Mouse (Mus musculus) heart, embryonic 15.5 days (tissue): ENCODE results near the gene Chrd. TPM values are rescaled to one million over a fixed set of nuclear protein-coding genes. Genes with fewer than 3 reads are reported as not detected.

Experiments used
- ATAC-seq: fragments of 200-750 bp; cut with Nextera tagmentation; replicated peaks from 2 replicates; pipeline ENCODE4 v1.8.0; 2017; ENCODE audit warnings: low read depth, moderate TSS enrichment; ENCODE audit not compliant: insufficient number of reproducible peaks, insufficient read depth, low FRiP score
- H3K27ac ChIP-seq: fragments of 300-500 bp; sonication (generic); 2 replicates; pipeline ENCODE4 v1.5.1; 2015; ENCODE audit warnings: mild to moderate bottlenecking, inconsistent platforms
- H3K27me3 ChIP-seq: fragments of 300-500 bp; sonication (generic); 2 replicates; pipeline ENCODE4 v1.6.1; 2015; ENCODE audit warnings: inconsistent platforms
- H3K36me3 ChIP-seq: fragments of 300-500 bp; sonication (generic); 2 replicates; pipeline ENCODE4 v1.6.1; 2015; ENCODE audit warnings: mild to moderate bottlenecking, inconsistent platforms
- H3K4me1 ChIP-seq: fragments of 300-500 bp; sonication (generic); replicated peaks from 2 replicates; pipeline ENCODE4 v1.6.1; 2015; ENCODE audit warnings: inconsistent platforms
- H3K4me2 ChIP-seq: fragments of 300-500 bp; sonication (generic); 2 replicates; pipeline ENCODE4 v1.6.1; 2015; ENCODE audit warnings: inconsistent platforms, mild to moderate bottlenecking, moderate library complexity
- H3K4me3 ChIP-seq: fragments of 300-500 bp; sonication (generic); 2 replicates; pipeline ENCODE4 v1.5.1; 2015; ENCODE audit warnings: mild to moderate bottlenecking, inconsistent platforms
- H3K9ac ChIP-seq: fragments of 300-500 bp; sonication (generic); 2 replicates; pipeline ENCODE4 v1.6.1; 2015; ENCODE audit warnings: mild to moderate bottlenecking, inconsistent platforms
- H3K9me3 ChIP-seq: fragments of 300-500 bp; sonication (generic); replicated peaks from 2 replicates; pipeline ENCODE4 v1.6.1; 2016; ENCODE audit warnings: inconsistent platforms
- WGBS: fragments of 180-500 bp; shearing (Covaris S2); methylation state at CpG from one replicate; pipeline ENCODE4 v1.1.7; 2015; ENCODE audit warnings: mixed read lengths; 5-methylcytosine and 5-hydroxymethylcytosine counted together
- polyA plus RNA-seq: library from polyadenylated mRNA; unstranded; fragments of >200 nt; fragmentation: Nextera tagmentation; extraction: Ambion mirVana; gene quantifications from 2 replicates; pipeline ENCODE4 v1.2.1, GENCODE M21; 2015

Gene Chrd
- polyA plus RNA-seq = 1.1 and 2.2 TPM in 2 replicates

DNA sequence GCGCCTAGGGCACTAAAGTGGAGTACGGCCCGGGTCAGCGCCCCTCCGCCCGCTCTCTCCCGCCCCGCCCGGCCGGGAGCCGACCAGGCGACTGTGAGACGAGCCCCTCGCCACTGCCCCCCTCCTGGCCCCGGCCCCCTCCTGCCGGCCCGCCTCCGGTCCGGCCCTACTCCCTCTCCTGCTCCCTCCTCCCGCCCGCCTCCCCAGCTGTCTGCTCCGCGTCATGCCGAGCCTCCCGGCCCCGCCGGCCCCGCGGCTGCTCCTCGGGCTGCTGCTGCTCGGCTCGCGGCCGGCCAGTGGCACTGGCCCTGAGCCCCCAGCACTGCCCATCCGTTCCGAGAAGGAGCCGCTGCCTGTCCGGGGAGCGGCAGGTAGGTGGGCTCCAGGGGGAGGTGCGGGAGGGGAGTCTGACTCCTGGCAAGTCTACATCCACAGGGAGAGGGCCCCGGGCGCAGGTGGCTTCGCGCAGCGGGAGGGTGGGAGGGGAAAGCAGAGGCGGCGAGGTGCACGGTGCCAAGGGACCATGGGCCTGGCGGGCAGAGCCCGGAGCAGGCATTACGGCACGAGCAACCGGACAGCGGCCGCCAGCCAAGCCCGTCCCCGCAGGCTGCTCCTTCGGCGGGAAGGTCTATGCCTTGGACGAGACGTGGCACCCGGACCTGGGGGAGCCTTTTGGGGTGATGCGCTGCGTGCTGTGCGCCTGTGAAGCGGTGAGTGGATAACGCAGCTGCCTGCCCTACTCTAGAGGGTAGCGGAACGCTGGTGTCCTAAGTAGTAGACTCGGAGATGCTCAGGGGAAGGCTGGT lies at the start of gene Chrd:
Gene Chrd, plus strand, starts transcription at position 203 of the 806 bp plus-strand sequence.
- H3K9me3 ChIP-seq = no peaks in the 10 kb centered on the region
- H3K4me3 ChIP-seq = peak within 1 kb of the TSS; percentile 69
- H3K27me3 ChIP-seq = peaks cover 60% of the 10 kb centered on the region
- ATAC-seq = peak; percentile 68; the same call in 1 of the 2 replicates
- no peaks in the 10 kb centered on the region for H3K36me3 ChIP-seq
- H3K27ac ChIP-seq = no peak within 1 kb of the TSS
- H3K9ac ChIP-seq = peak within 1 kb of the TSS; percentile 70
- H3K4me2 ChIP-seq = peak within 1 kb of the TSS; percentile 99
- H3K4me1 ChIP-seq = peaks cover 25% of the 10 kb centered on the region
- under 1% methylated on average over 53 of the region's 70 CpGs for WGBS

DNA sequence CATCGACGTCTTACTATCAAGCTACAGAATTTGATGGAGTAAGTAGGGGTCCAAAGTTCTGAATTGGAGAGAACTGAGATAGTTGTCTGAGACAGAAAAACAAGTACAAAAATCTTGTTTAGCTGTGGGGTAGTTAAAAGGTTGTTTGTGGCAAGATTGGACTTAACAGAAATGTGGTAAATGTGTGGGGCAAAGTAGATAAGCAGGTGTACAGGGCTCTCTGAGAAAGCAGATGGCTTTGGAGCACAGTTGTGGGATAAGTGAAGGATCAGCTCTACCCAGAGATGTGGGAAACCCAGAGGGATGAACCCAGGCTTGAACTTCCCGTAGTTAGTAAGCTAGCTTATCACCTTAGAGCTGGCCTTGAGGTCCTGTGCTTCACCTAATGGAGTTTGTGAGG lies 42.2 kb upstream of the Chrd start:
- no peak for ATAC-seq
- peaks cover 62% of the 10 kb centered on the region for H3K36me3 ChIP-seq
- no peaks in the 10 kb centered on the region for H3K27me3 ChIP-seq
- H3K27ac ChIP-seq = no peak overlapping the region
- peaks cover 33% of the 10 kb centered on the region for H3K4me1 ChIP-seq
- H3K4me3 ChIP-seq = no peak overlapping the region
- H3K9ac ChIP-seq = no peak overlapping the region
- no peak overlapping the region for H3K4me2 ChIP-seq
- no peaks in the 10 kb centered on the region for H3K9me3 ChIP-seq
- WGBS = 84% methylated on average over 3 of the region's 3 CpGs

DNA sequence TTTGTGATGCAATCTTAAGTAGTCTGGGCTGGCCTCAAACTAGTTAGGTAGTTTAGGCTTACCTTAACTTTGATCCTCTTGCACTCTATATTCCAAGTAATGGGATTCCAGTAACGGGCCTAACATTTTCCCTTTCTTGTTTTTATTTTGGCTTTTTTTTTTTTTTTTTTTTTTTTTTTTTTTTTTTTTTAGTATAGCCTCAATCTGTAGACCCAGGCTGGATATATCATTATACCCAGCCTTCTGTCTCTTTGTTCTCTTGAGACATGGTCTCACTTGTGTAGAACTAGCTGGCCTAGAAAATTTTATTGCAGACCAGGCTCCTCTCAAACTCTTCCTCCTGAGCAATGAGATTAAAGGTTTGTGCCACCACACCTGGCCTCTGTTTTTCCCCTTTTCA lies 41.3 kb upstream of the Chrd start:
- Histone ChIP-seq H3K27me3 (0 out of 2 replicates have a peak, but pooled peaks cover 6% of the 10 kb centered on the region), H3K9ac (no peak overlapping the region), H3K27ac (no peak overlapping the region), H3K36me3 (peaks cover 53% of the 10 kb centered on the region), H3K4me1 (peaks cover 41% of the 10 kb centered on the region), H3K9me3 (no peaks in the 10 kb centered on the region), H3K4me3 (no peak overlapping the region), H3K4me2 (no peak overlapping the region)
- 56% methylated on average over 1 of the region's 1 CpGs for WGBS
- no peak for ATAC-seq

DNA sequence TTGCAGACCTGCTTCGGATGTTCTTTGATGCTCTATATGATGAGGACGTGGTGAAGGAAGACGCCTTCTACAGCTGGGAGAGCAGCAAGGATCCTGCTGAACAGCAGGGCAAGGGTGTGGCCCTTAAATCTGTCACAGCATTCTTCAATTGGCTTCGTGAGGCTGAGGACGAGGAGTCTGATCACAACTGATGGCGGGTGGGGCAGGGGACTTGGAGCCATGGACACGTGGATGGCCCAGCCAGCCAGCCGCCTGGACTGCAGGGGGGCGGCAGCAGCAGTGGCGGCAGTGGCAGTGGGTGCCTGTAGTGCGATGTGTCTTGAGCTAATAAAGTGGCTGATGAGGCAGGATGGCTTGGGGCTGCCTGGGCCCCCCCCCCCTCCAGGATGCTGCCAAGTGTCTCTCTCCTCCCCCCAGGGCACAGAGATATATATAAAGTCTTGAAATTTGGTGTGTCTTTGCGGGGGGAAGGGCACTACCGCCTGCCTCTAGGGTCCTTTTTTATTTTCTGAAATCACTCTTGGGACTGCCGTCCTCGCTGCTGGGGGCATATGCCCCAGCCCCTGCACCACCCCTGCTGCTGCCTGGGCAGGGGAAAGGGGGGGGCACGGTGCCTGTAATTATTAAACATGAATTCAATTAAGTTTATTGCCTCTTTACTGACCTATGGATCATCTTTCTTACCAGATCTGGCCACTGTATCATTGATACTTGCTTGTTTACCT lies 40.5 kb upstream of the Chrd start:
- 53% methylated on average over 16 of the region's 16 CpGs for WGBS
- Histone ChIP-seq H3K9me3 (no peaks in the 10 kb centered on the region), H3K27ac (no peak overlapping the region), H3K36me3 (peaks cover 45% of the 10 kb centered on the region), H3K4me1 (peaks cover 41% of the 10 kb centered on the region), H3K27me3 (0 out of 2 replicates have a peak, but pooled peaks cover 7% of the 10 kb centered on the region), H3K4me3 (no peak overlapping the region), H3K4me2 (no peak overlapping the region; the same call in 1 of the 2 replicates), H3K9ac (no peak overlapping the region)
- no peak for ATAC-seq

DNA sequence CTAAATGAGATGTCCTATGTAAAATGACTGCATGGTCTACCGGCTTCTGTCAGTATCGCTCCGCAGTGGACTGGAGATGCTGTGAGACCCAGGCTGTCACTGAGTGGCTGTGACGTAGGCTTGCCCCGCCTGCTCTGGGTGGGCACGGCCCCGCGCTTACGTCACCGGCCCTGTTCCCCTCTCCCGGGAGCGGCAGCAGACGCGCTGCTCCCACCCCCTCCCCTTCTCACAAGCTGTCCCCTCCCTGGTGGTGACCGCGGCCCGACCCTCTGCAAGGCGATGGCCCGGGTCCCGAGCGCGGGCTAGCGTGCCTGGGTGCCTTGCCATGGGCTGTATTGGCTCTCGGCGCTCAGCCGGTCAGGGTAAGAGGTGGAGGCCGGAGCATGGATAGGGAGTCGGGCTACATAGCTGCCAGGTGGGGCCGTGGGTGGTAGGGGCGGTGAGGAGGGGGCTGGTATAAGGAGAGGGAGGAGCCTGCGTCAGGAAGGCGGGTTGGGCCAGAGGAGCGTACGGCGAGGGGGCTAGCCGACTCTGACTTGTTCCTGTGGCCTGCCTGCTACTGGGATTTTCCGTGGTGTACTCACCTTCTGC lies 39.7 kb upstream of the Chrd start, which contains the start of gene Fam131a:
Gene Fam131a, plus strand, starts transcription at position 131 of the 591 bp plus-strand sequence.
- Histone ChIP-seq H3K4me3 (peak within 1 kb of the TSS; percentile 76), H3K27ac (peak within 1 kb of the TSS; percentile 91), H3K4me1 (peaks cover 41% of the 10 kb centered on the region), H3K27me3 (0 out of 2 replicates have a peak, but pooled peaks cover 7% of the 10 kb centered on the region), H3K9ac (peak within 1 kb of the TSS; percentile 81), H3K9me3 (no peaks in the 10 kb centered on the region), H3K4me2 (peak within 1 kb of the TSS; percentile 96), H3K36me3 (peaks cover 37% of the 10 kb centered on the region)
- peak; percentile 90 for ATAC-seq
- WGBS = under 1% methylated on average over 37 of the region's 37 CpGs

DNA sequence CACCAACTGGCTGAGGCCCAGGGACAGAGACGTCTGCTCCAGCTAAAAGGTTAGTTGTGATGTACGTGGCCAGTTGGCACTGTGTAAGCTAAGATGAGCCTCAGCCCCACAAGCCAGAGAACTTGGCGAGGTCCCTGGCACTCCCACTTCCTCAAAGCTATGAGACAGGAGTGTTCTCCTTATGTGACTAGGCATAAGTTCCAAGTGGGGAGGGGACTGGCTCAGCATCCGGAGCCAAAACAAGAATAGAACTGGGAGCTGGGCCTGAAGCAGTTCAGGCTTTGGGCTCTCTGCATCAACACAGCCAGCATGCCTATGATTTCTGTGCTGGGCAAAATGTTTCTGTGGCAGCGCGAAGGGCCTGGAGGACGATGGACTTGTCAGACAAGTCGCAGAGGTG lies 38.1 kb upstream of the Chrd start:
- Histone ChIP-seq H3K4me3 (peak overlapping the region; percentile 42), H3K9ac (no peak overlapping the region)

DNA sequence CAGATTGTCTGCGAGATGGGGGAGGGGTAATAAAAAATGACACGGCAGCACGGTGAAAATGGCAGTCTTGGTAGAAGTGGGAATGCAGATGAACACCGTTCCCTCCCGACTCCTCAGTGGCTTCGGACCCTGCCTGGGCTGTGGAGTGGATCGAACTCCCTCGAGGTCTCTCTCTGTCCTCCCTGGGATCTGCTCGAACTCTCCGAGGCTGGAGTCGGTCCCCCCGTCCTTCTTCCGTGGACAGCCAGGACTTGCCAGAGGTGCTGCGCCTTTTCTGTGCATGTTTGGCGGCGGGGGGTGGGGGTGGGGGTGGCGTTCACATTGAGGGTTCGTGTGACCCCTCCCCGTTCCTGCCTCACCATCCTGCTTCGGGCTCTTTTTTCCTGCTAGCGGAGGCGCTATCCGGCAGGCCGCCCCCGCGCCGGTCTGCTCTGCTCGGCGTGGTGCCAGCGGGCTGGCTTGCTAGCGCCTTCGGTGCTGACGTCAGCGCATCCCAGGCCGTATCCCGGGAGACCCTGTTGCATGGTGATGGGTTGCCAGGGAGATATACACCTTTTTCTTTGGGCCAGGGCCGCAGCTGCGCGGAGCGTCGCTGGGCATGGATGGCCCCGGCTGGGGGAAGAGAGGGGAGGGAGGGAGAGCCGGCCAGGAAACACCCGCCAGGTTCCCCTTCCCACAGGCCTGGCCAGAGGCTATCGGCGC lies 37.2 kb upstream of the Chrd start:
- Histone ChIP-seq H3K36me3 (peaks cover 20% of the 10 kb centered on the region), H3K4me2 (peak overlapping the region; percentile 64), H3K4me3 (peak overlapping the region; percentile 42), H3K9me3 (no peaks in the 10 kb centered on the region), H3K27me3 (0 out of 2 replicates have a peak, but pooled peaks cover 7% of the 10 kb centered on the region), H3K9ac (peak overlapping the region; percentile 12; the same call in 1 of the 2 replicates), H3K4me1 (peaks cover 41% of the 10 kb centered on the region), H3K27ac (peak overlapping the region; percentile 65)
- 3% methylated on average over 43 of the region's 46 CpGs for WGBS
- ATAC-seq = peak; percentile 77

More for the DNA sequence above, 38.1 kb upstream of the Chrd start:
- WGBS = 55% methylated on average over 8 of the region's 8 CpGs
- 0 out of 2 replicates have a peak, but pooled peaks have one; percentile 5 for ATAC-seq
- Histone ChIP-seq H3K27me3 (0 out of 2 replicates have a peak, but pooled peaks cover 7% of the 10 kb centered on the region), H3K4me2 (peak overlapping the region; percentile 64), H3K9me3 (no peaks in the 10 kb centered on the region), H3K36me3 (peaks cover 27% of the 10 kb centered on the region), H3K4me1 (peaks cover 41% of the 10 kb centered on the region), H3K27ac (peak overlapping the region; percentile 65)

DNA sequence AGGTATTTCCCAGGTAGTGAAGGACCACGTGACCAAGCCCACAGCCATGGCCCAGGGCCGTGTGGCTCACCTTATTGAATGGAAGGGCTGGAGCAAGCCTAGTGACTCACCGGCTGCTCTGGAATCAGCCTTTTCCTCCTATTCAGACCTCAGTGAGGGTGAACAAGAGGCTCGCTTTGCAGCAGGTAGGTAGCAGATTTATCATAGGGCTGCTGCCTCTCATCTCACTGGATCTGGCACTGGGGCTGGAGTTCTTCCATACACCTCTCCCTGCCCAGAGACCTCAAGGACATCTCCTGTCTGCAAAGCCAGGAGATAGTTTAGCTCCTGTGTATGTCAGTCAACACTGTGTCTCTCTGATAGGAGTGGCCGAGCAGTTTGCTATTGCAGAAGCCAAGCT lies 33.7 kb upstream of the Chrd start:
- 74% methylated on average over 5 of the region's 5 CpGs for WGBS
- Histone ChIP-seq H3K27me3 (0 out of 2 replicates have a peak, but pooled peaks cover 7% of the 10 kb centered on the region), H3K4me1 (peaks cover 37% of the 10 kb centered on the region), H3K36me3 (peaks cover 9% of the 10 kb centered on the region; the same call in 1 of the 2 replicates), H3K4me2 (no peak overlapping the region), H3K4me3 (no peak overlapping the region), H3K27ac (no peak overlapping the region), H3K9me3 (no peaks in the 10 kb centered on the region), H3K9ac (no peak overlapping the region)
- ATAC-seq = no peak

DNA sequence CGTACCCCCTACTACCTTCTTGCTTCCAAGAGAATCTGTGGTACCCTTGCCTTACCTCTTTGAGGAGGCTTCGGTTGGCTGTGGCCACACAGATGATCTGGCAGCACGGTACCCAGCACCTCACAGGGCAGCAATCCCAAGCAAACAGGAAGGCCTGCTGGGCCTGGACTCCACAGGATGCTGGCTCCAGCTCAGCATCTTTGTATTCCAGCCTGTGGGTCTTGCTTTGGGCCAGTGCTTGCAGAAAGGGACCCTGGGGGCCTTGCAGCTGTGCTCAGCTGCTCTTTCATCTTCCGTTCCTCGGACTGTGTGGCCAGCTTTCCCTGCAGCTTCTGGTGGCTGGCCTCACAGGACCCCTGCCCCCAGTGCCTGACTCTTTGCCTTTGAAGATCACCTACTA lies 32.9 kb upstream of the Chrd start:
- Histone ChIP-seq H3K9ac (no peak overlapping the region), H3K4me1 (peaks cover 31% of the 10 kb centered on the region), H3K36me3 (peaks cover 9% of the 10 kb centered on the region; the same call in 1 of the 2 replicates), H3K4me3 (no peak overlapping the region), H3K4me2 (no peak overlapping the region), H3K27me3 (0 out of 2 replicates have a peak, but pooled peaks cover 7% of the 10 kb centered on the region), H3K9me3 (no peaks in the 10 kb centered on the region), H3K27ac (no peak overlapping the region)
- 50% methylated on average over 5 of the region's 5 CpGs for WGBS
- ATAC-seq = no peak

DNA sequence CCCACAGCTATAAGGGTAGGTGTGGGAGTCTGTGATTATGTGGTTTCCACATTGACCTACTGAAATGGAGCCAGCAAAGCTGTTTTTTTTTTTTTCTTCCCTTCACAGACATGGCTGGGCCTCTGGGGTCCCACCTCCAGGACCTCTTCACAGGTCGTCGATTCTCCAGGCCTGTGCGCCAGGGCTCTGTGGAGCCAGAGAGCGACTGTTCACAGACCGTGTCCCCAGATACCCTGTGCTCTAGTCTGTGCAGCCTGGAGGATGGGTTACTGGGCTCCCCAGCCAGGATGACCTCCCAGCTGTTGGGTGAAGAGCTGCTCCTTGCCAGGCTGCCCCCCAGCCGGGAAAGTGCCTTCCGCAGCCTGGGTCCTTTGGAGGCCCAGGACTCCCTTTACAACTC lies 31.6 kb upstream of the Chrd start:
- Histone ChIP-seq H3K9ac (no peak overlapping the region), H3K4me3 (no peak overlapping the region)

More for the DNA sequence above, 31.6 kb upstream of the Chrd start:
- peaks cover 18% of the 10 kb centered on the region for H3K4me1 ChIP-seq
- WGBS = 67% methylated on average over 7 of the region's 7 CpGs
- no peak overlapping the region for H3K4me2 ChIP-seq
- no peak for ATAC-seq
- no peaks in the 10 kb centered on the region for H3K9me3 ChIP-seq
- H3K27ac ChIP-seq = no peak overlapping the region
- H3K27me3 ChIP-seq = 0 out of 2 replicates have a peak, but pooled peaks cover 4% of the 10 kb centered on the region
- H3K36me3 ChIP-seq = peaks cover 9% of the 10 kb centered on the region; the same call in 1 of the 2 replicates
